Mouse (Mus musculus): Measurements from ENCODE around the gene Nelfb. TPM values are rescaled to one million over a fixed set of nuclear protein-coding genes. Genes with fewer than 3 reads are reported as not detected.
A peak's percentile ranks its signal among the peaks of the same experiment; 100 is the strongest.

Nelfb gene
- polyA plus RNA-seq, 2 experiments = 84.4 to 88.4 TPM

GRCm38 (mm10) chr2:25180973-25181890, 30.1 kb downstream of the Nelfb start:
- under 1% methylated on average over 95 of the region's 100 CpGs for WGBS
- ATAC-seq (ENCODE audit: low FRiP score, low read depth) (peak; percentile 13; the same call in 1 of the 2 replicates), DNase-seq (ENCODE audit: low spot score) (no peak)
- H3K9me3 ChIP-seq (ENCODE audit: control insufficient read depth, low read length) = no peaks in the 10 kb centered on the region
- H3K4me2 ChIP-seq (replicated peaks; ENCODE audit: low read depth, low read length, severe bottlenecking) = peak overlapping the region; percentile 88
- peak overlapping the region; percentile 43 for H3K9ac ChIP-seq (ENCODE audit: low read depth, low read length, severe bottlenecking)
- peaks cover 58% of the 10 kb centered on the region for H3K27me3 ChIP-seq (ENCODE audit: control insufficient read depth, insufficient read depth, low read length)
- peak overlapping the region; percentile 55 for H3K4me3 ChIP-seq (replicated peaks; ENCODE audit: low read length)
- peaks cover 42% of the 10 kb centered on the region for H3K4me1 ChIP-seq (ENCODE audit: control insufficient read depth, insufficient read depth, low read length)
- no peak overlapping the region; the same call in 1 of the 2 replicates for H3K27ac ChIP-seq (replicated peaks; ENCODE audit: low read depth, low read length)
- no peak for TF ChIP-seq POLR2A (IDR thresholded peaks at IDR 0.05; ENCODE audit: borderline replicate concordance, extremely low read depth, insufficient read depth, insufficient read length)
- no peaks in the 10 kb centered on the region for H3K36me3 ChIP-seq (ENCODE audit: control insufficient read depth, insufficient read depth, low read length)

GRCm38 (mm10) chr2:25180478-25180903, 30.8 kb downstream of the Nelfb start, which contains the start of gene Nrarp:
Gene Nrarp (plus strand): TSS chr2:25180758.
- Histone ChIP-seq H3K4me3 (replicated peaks; ENCODE audit: low read length) (peak within 1 kb of the TSS; percentile 55), H3K36me3 (ENCODE audit: control insufficient read depth, insufficient read depth, low read length) (no peaks in the 10 kb centered on the region), H3K27ac (replicated peaks; ENCODE audit: low read depth, low read length) (no peak within 1 kb of the TSS; the same call in 1 of the 2 replicates), H3K4me1 (ENCODE audit: control insufficient read depth, insufficient read depth, low read length) (peaks cover 42% of the 10 kb centered on the region), H3K27me3 (ENCODE audit: control insufficient read depth, insufficient read depth, low read length) (peaks cover 58% of the 10 kb centered on the region), H3K9me3 (ENCODE audit: control insufficient read depth, low read length) (no peaks in the 10 kb centered on the region), H3K4me2 (replicated peaks; ENCODE audit: low read depth, low read length, severe bottlenecking) (peak within 1 kb of the TSS; percentile 88), H3K9ac (ENCODE audit: low read depth, low read length, severe bottlenecking) (peak within 1 kb of the TSS; percentile 43)
- TF ChIP-seq POLR2A (IDR thresholded peaks at IDR 0.05; ENCODE audit: borderline replicate concordance, extremely low read depth, insufficient read depth, insufficient read length) = no peak
- ATAC-seq (ENCODE audit: low FRiP score, low read depth) = peak; percentile 86
- peak; percentile 79 for DNase-seq (ENCODE audit: low spot score)
- WGBS = under 1% methylated on average over 29 of the region's 35 CpGs

DNA sequence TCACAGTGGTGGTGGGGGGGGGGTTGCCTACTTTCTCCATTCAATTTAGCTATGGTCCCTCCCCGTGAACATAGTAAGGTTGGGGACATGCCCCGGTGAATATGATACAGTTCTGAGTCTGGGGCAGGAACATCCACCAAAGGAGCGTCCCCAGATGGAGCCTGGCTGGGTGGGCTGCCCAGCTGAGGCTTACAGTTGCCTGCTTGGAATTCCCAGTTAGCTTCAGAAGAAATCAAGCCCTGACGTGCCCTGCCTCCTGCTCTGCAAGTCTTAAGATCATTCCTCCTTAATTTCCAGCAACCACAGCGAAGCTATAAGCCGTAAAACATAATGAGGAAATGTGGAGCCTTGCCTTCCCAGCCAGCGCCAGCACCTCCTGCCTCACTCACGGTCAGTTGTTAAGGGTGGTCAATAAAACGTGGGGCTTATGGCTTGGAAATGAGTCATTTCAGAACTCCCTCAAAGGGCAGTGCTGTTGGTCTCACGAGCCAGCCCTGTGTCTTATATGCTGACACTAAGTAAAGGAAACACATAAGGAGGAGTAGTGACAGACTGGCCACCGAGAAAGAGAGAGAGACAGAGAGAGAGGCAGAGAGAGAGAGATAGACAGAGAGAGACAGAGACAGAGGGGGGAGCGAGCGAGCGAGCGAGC, 31.6 kb downstream of the Nelfb start:
- peaks cover 51% of the 10 kb centered on the region for H3K27me3 ChIP-seq (ENCODE audit: control insufficient read depth, insufficient read depth, low read length)
- no peak overlapping the region for H3K27ac ChIP-seq (replicated peaks; ENCODE audit: low read depth, low read length)
- peak overlapping the region; percentile 55 for H3K4me3 ChIP-seq (replicated peaks; ENCODE audit: low read length)
- H3K9ac ChIP-seq (ENCODE audit: low read depth, low read length, severe bottlenecking) = no peak overlapping the region
- TF ChIP-seq POLR2A (IDR thresholded peaks at IDR 0.05; ENCODE audit: borderline replicate concordance, extremely low read depth, insufficient read depth, insufficient read length) = no peak
- ATAC-seq (ENCODE audit: low FRiP score, low read depth) (no peak), DNase-seq (ENCODE audit: low spot score) (peak; percentile 23)
- H3K4me1 ChIP-seq (ENCODE audit: control insufficient read depth, insufficient read depth, low read length) = peaks cover 42% of the 10 kb centered on the region
- H3K4me2 ChIP-seq (replicated peaks; ENCODE audit: low read depth, low read length, severe bottlenecking) = peak overlapping the region; percentile 88
- WGBS = 12% methylated on average over 15 of the region's 15 CpGs
- no peaks in the 10 kb centered on the region for H3K36me3 ChIP-seq (ENCODE audit: control insufficient read depth, insufficient read depth, low read length)
- no peaks in the 10 kb centered on the region for H3K9me3 ChIP-seq (ENCODE audit: control insufficient read depth, low read length)

GRCm38 (mm10) chr2:25178285-25178972, 32.9 kb downstream of the Nelfb start:
- H3K9ac ChIP-seq (ENCODE audit: low read depth, low read length, severe bottlenecking) = no peak overlapping the region
- ATAC-seq (ENCODE audit: low FRiP score, low read depth) (no peak), DNase-seq (ENCODE audit: low spot score) (no peak)
- H3K36me3 ChIP-seq (ENCODE audit: control insufficient read depth, insufficient read depth, low read length) = no peaks in the 10 kb centered on the region
- peak overlapping the region; percentile 15; the same call in 1 of the 2 replicates for H3K4me2 ChIP-seq (replicated peaks; ENCODE audit: low read depth, low read length, severe bottlenecking)
- no peak overlapping the region for H3K4me3 ChIP-seq (replicated peaks; ENCODE audit: low read length)
- H3K27me3 ChIP-seq (ENCODE audit: control insufficient read depth, insufficient read depth, low read length) = peaks cover 42% of the 10 kb centered on the region
- peak overlapping the region; percentile 38; the same call in 1 of the 2 replicates for H3K27ac ChIP-seq (replicated peaks; ENCODE audit: low read depth, low read length)
- TF ChIP-seq POLR2A (IDR thresholded peaks at IDR 0.05; ENCODE audit: borderline replicate concordance, extremely low read depth, insufficient read depth, insufficient read length) = no peak
- H3K4me1 ChIP-seq (ENCODE audit: control insufficient read depth, insufficient read depth, low read length) = peaks cover 42% of the 10 kb centered on the region
- 15% methylated on average over 10 of the region's 10 CpGs for WGBS
- no peaks in the 10 kb centered on the region for H3K9me3 ChIP-seq (ENCODE audit: control insufficient read depth, low read length)
